Mouse (Mus musculus) CH12.LX (cell line): ENCODE measurements around the gene Eefsec.

Source experiments
- CTCF ChIP-seq, 2 experiments: IDR thresholded peaks in 1 of 2; conservative IDR thresholded peaks in 1 of 2; 2 replicates each; pipeline ENCODE4 v1.5.1; 2011 to 2012; ENCODE audit warnings: low read depth in 2 of 2, low read length in 2 of 2, improper control_type of control experiment in 1 of 2, inconsistent platforms in 1 of 2, mild to moderate bottlenecking in 1 of 2, moderate library complexity in 1 of 2
- HCFC1 ChIP-seq: IDR thresholded peaks from 2 replicates; pipeline ENCODE4 v1.6.1; 2012; ENCODE audit warnings: low read depth, mild to moderate bottlenecking, inconsistent platforms, low read length, improper control_type of control experiment
- IRF4 ChIP-seq: IDR thresholded peaks from 2 replicates; pipeline ENCODE4 v1.6.1; 2014; ENCODE audit warnings: low read depth, mild to moderate bottlenecking, inconsistent platforms, low read length, improper control_type of control experiment
- MAFK ChIP-seq: IDR thresholded peaks from 2 replicates; pipeline ENCODE4 v1.6.1; 2011; ENCODE audit warnings: low read length, improper control_type of control experiment; ENCODE audit not compliant: insufficient replicate concordance
- MAX ChIP-seq: IDR thresholded peaks from 2 replicates; pipeline ENCODE4 v1.6.1; 2011; ENCODE audit warnings: low read length, improper control_type of control experiment
- POLR2A ChIP-seq: IDR thresholded peaks from 2 replicates; pipeline ENCODE4 v1.6.1; 2011; ENCODE audit warnings: low read depth, mild to moderate bottlenecking, improper control_type of control experiment, low read length
- SMC3 ChIP-seq: IDR thresholded peaks from 2 replicates; pipeline ENCODE4 v1.6.1; 2011; ENCODE audit warnings: low read depth, low read length, improper control_type of control experiment
- TCF12 ChIP-seq: IDR thresholded peaks from 2 replicates; pipeline ENCODE4 v1.6.1; 2014; ENCODE audit warnings: low read depth, mild to moderate bottlenecking, inconsistent platforms, low read length, improper control_type of control experiment
- USF1 ChIP-seq: IDR thresholded peaks from 2 replicates; pipeline ENCODE4 v1.6.1; 2014; ENCODE audit warnings: low read depth, mild to moderate bottlenecking, inconsistent platforms, low read length, improper control_type of control experiment

DNA sequence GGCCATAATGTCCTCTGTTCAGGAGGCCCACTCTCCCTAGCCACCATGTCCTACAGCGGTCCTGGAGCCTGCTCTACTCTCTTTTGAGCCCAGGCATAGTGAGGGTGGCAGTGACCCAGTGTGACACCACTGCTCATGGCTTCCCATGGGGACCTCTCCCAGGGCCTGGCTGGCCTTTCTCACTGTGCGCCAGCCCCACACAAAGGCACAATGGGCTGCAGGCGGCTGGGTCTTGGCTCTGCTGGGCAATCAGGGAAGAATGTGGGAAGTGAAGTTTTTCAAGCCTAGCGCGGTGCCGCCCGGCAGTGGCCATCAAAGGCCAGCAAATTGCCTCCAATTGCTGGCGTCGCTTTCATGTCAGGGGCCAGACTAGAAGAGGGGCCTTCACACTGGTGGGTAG lies 184.2 kb downstream of the Eefsec start:
- TF ChIP-seq CTCF (conservative IDR thresholded peaks at IDR 0.05 in 1 of 2, IDR thresholded peaks at IDR 0.05 in 1 of 2; ENCODE audit: low read depth in 2 of 2, low read length in 2 of 2) (no peak), MAX (no peak), TCF12 (no peak), IRF4 (no peak), POLR2A (no peak), USF1 (no peak), HCFC1 (no peak), MAFK (no peak), SMC3 (no peak)
